Mouse (Mus musculus) megakaryocyte, embryonic 14.5 days (primary cell): ENCODE results near the gene Elfn1.

Experiments
- FLI1 ChIP-seq: IDR thresholded peaks from 2 replicates; pipeline ENCODE4 v1.6.1; 2012; ENCODE audit warnings: low read length, inconsistent platforms, mixed read lengths
- GATA1 ChIP-seq: IDR thresholded peaks from 3 replicates; pipeline ENCODE4 v1.6.1; 2012; ENCODE audit warnings: mixed read lengths, low read length, inconsistent platforms, borderline replicate concordance

DNA sequence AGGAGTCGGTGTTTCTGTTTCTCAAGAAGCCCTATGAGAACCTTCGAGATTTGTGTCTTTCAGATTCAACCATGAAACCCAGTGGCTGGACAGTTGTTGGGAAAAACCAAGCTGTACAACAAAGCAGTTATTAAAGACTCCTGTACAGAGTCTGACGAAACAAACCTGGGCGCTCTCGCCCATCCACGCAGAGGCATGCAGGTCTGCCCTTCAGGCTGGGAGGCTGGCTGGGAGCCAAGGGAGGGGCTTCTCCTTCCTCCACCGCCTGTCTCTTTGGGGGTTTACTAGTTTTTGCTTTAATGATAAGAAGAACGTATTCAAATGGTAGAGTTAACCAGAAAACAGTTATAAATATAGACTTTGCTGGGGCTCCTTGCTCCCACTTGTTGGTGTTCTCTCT is 99.1 kb downstream of the Elfn1 start:
- TF ChIP-seq GATA1 (no peak), FLI1 (no peak)
